Mouse (Mus musculus) liver, adult 2 months (tissue): ENCODE data around the gene Prss57. TPM values are rescaled to one million over a fixed set of nuclear protein-coding genes. Genes with fewer than 3 reads are reported as not detected.

Experiments
- DNase-seq: peaks from one replicate; pipeline ENCODE4 v3.0.0-alpha.2; 2011; ENCODE audit warnings: low read depth, low spot score; ENCODE audit errors: extremely low read depth
- H3K27ac ChIP-seq: fragments of 200-500 bp; replicated peaks from 2 replicates; pipeline ENCODE4 v1.5.1; 2012; ENCODE audit warnings: low read depth, mild to moderate bottlenecking, control low read depth, inconsistent platforms, low read length; ENCODE audit not compliant: insufficient read depth
- H3K27me3 ChIP-seq: fragments of 200-500 bp; 2 replicates; pipeline ENCODE4 v1.6.1; 2012; ENCODE audit warnings: mild to moderate bottlenecking, moderate library complexity, low read length, inconsistent platforms; ENCODE audit not compliant: control insufficient read depth, insufficient read depth
- H3K36me3 ChIP-seq: fragments of 200-500 bp; 2 replicates; pipeline ENCODE4 v1.6.1; 2012; ENCODE audit warnings: low read length, inconsistent platforms; ENCODE audit not compliant: control insufficient read depth, insufficient read depth
- H3K4me1 ChIP-seq: fragments of 200-500 bp; 2 replicates; pipeline ENCODE4 v1.6.1; 2011; ENCODE audit warnings: low read length; ENCODE audit not compliant: control insufficient read depth, insufficient read depth
- H3K4me3 ChIP-seq: fragments of 200-500 bp; 2 replicates; pipeline ENCODE4 v1.5.1; 2011; ENCODE audit warnings: low read depth, mild to moderate bottlenecking, control low read depth, low read length, moderate library complexity; ENCODE audit not compliant: insufficient read depth
- H3K79me2 ChIP-seq: fragments of 200-500 bp; 2 replicates; pipeline ENCODE4 v1.6.1; 2012; ENCODE audit warnings: inconsistent platforms, mild to moderate bottlenecking, low read length, moderate library complexity; ENCODE audit not compliant: control insufficient read depth, insufficient read depth
- H3K9ac ChIP-seq: fragments of 200-500 bp; 2 replicates; pipeline ENCODE4 v1.6.1; 2012; ENCODE audit warnings: low read depth, mild to moderate bottlenecking, control low read depth, inconsistent platforms, low read length
- CTCF ChIP-seq: fragments of 200-500 bp; IDR thresholded peaks from 2 replicates; pipeline ENCODE4 v1.5.1; 2011; ENCODE audit warnings: low read depth, low read length, control low read depth
- POLR2A ChIP-seq: fragments of 200-500 bp; IDR thresholded peaks from 2 replicates; pipeline ENCODE4 v1.6.1; 2011; ENCODE audit warnings: low read length, control low read depth; ENCODE audit not compliant: insufficient read depth; ENCODE audit errors: extremely low read depth
- WGBS: fragments of 180-500 bp; shearing (Covaris S2); methylation state at CpG from one replicate; pipeline ENCODE4 v1.1.7; 2018; 5-methylcytosine and 5-hydroxymethylcytosine counted together
- polyA plus RNA-seq: library from polyadenylated mRNA; depleted of rRNA; stranded (reverse); fragments of >200 nt; gene quantifications from 2 replicates; pipeline ENCODE4 v1.2.3, GENCODE M21; 2012
- total RNA-seq: library from RNA; depleted of rRNA; stranded (reverse); fragments of >200 nt; gene quantifications from 2 replicates; pipeline ENCODE4 v1.2.3, GENCODE M21; 2014

The Prss57 gene
- total and polyA plus RNA-seq, 2 experiments: not detected

- no peaks in the 10 kb centered on the region for H3K79me2 ChIP-seq
- WGBS: 9% methylated on average over 35 of the region's 51 CpGs
- no peak for DNase-seq
- H3K4me1 ChIP-seq: no peaks in the 10 kb centered on the region
- no peak within 1 kb of the TSS; the same call in 1 of the 2 replicates for H3K27ac ChIP-seq
- no peaks in the 10 kb centered on the region for H3K36me3 ChIP-seq
- no peak for TF ChIP-seq POLR2A
- peak; percentile 85 for TF ChIP-seq CTCF
- H3K9ac ChIP-seq: peak within 1 kb of the TSS; percentile 86
- H3K4me3 ChIP-seq: peak within 1 kb of the TSS; percentile 70
- 0 out of 2 replicates have a peak, but pooled peaks cover 5% of the 10 kb centered on the region for H3K27me3 ChIP-seq
These were observed 2.4 kb upstream of the Prss57 start, which contains the start of gene Palm for GRCm38 (mm10) chr10:79793051-79793737. TSS of gene Palm (plus strand) at chr10:79793572.

GRCm38 (mm10) chr10:79792339-79793040 is 1.7 kb upstream of the Prss57 start:
- no peak for TF ChIP-seq CTCF
- TF ChIP-seq POLR2A: no peak
- H3K79me2 ChIP-seq: no peaks in the 10 kb centered on the region
- no peaks in the 10 kb centered on the region for H3K4me1 ChIP-seq
- no peaks in the 10 kb centered on the region for H3K36me3 ChIP-seq
- H3K27ac ChIP-seq: no peak overlapping the region
- no peak overlapping the region for H3K9ac ChIP-seq
- H3K27me3 ChIP-seq: 0 out of 2 replicates have a peak, but pooled peaks cover 5% of the 10 kb centered on the region
- no peak for DNase-seq
- H3K4me3 ChIP-seq: no peak overlapping the region
- 78% methylated on average over 5 of the region's 5 CpGs for WGBS

- H3K9ac ChIP-seq: no peak overlapping the region
- DNase-seq: no peak
- 75% methylated on average over 2 of the region's 2 CpGs for WGBS
- no peak overlapping the region for H3K4me3 ChIP-seq
- TF ChIP-seq POLR2A: no peak
- no peak for TF ChIP-seq CTCF
- H3K27me3 ChIP-seq: 0 out of 2 replicates have a peak, but pooled peaks cover 5% of the 10 kb centered on the region
- H3K27ac ChIP-seq: no peak overlapping the region
- H3K4me1 ChIP-seq: no peaks in the 10 kb centered on the region
- H3K36me3 ChIP-seq: no peaks in the 10 kb centered on the region
- H3K79me2 ChIP-seq: no peaks in the 10 kb centered on the region
These were observed 1.2 kb downstream of the Prss57 start for GRCm38 (mm10) chr10:79789581-79789980.

- H3K27ac ChIP-seq: no peak overlapping the region
- DNase-seq: peak; percentile 53
- TF ChIP-seq POLR2A: no peak
- TF ChIP-seq CTCF: peak; percentile 64
- H3K79me2 ChIP-seq: no peaks in the 10 kb centered on the region
- no peak overlapping the region for H3K4me3 ChIP-seq
- WGBS: 35% methylated on average over 7 of the region's 7 CpGs
- H3K36me3 ChIP-seq: no peaks in the 10 kb centered on the region
- no peaks in the 10 kb centered on the region for H3K4me1 ChIP-seq
- H3K27me3 ChIP-seq: 0 out of 2 replicates have a peak, but pooled peaks cover 1% of the 10 kb centered on the region
- H3K9ac ChIP-seq: no peak overlapping the region
These were observed 2.2 kb downstream of the Prss57 start for GRCm38 (mm10) chr10:79788386-79789158.

GRCm38 (mm10) chr10:79783920-79784800 is 6.6 kb downstream of the Prss57 start:
- WGBS: 56% methylated on average over 27 of the region's 27 CpGs
- no peak overlapping the region for H3K4me3 ChIP-seq
- H3K36me3 ChIP-seq: no peaks in the 10 kb centered on the region
- TF ChIP-seq POLR2A (no peak), CTCF (peak; percentile 47; the same call in 1 of the 2 replicates)
- H3K79me2 ChIP-seq: no peaks in the 10 kb centered on the region
- DNase-seq: no peak
- H3K4me1 ChIP-seq: no peaks in the 10 kb centered on the region; the same call in 1 of the 2 replicates
- H3K9ac ChIP-seq: no peak overlapping the region
- H3K27me3 ChIP-seq: no peaks in the 10 kb centered on the region
- H3K27ac ChIP-seq: no peak overlapping the region
